Mouse (Mus musculus) thymus, postnatal 0 days (tissue): ENCODE data around the gene Trio. TPM values are rescaled to one million over a fixed set of nuclear protein-coding genes. Genes with fewer than 3 reads are reported as not detected.

Experiments used
- DNase-seq: peaks from one replicate; pipeline ENCODE4 v3.0.0-alpha.2; 2015; ENCODE audit warnings: low spot score
- polyA plus RNA-seq: library from polyadenylated mRNA; unstranded; fragments of >200 nt; fragmentation: Nextera tagmentation; extraction: Ambion mirVana; gene quantifications from 2 replicates; pipeline ENCODE4 v1.2.1, GENCODE M21; 2015

Trio gene
- polyA plus RNA-seq, 1 experiment from 2014 or later: 8.0 TPM

DNA sequence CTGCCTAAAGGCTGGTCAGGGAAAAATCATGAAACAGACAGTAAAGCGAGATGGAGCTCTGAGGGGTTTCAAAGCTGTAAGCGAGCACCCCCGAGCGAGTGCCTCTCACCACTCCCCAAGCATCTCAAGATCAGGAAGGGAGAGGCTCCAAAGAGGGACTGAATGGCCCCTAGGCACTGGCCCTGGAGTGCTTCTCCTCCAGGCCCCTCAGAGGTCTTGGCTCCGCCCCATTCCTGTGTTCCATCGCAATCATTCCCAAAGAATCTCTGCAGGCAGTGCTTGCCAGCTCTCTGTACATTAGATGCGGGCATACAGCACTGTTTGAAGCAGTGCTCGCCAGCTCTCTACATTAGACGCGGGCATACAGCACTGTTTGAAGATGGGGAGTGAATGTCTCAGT lies 219.4 kb downstream of the Trio start:
- no peak for DNase-seq

DNA sequence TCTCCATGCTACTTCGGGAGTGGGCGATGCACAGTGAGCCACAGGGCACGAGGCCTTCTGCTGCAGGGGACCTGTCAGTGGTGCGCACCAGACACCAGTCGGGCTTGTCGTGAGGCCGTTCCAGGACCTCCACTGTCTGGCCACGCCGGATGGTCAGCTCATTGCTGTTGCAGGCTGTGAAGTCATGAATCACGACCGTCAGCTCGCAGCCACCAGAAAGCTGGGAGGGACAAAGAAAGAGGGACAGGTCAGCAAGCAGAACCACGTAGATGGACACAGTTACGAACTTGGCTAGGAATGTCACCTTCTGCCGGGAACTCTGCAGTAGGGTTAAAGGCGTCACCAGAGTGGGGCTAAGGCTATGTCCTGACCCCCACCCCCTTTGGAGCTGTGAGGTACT lies 220.0 kb downstream of the Trio start:
- no peak for DNase-seq

DNA sequence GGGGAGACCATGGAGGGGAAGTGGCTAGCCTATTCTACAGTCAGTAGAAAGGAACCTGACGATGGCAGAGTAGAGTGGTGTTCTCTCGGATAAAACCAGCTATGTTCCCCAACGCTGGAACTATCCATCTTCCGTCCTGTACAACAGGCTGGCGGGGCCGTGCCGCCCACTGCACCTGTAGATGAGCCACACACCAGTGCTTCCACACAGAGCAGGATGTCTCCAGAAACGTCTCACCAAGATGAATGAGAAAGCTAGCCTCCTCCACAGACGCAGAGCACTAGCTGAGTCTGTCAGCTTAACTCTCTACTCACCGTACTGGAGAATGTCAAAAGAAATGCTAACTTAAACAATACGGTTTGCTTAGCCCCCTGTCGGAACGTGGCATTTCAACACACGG lies 221.2 kb downstream of the Trio start:
- no peak for DNase-seq

DNA sequence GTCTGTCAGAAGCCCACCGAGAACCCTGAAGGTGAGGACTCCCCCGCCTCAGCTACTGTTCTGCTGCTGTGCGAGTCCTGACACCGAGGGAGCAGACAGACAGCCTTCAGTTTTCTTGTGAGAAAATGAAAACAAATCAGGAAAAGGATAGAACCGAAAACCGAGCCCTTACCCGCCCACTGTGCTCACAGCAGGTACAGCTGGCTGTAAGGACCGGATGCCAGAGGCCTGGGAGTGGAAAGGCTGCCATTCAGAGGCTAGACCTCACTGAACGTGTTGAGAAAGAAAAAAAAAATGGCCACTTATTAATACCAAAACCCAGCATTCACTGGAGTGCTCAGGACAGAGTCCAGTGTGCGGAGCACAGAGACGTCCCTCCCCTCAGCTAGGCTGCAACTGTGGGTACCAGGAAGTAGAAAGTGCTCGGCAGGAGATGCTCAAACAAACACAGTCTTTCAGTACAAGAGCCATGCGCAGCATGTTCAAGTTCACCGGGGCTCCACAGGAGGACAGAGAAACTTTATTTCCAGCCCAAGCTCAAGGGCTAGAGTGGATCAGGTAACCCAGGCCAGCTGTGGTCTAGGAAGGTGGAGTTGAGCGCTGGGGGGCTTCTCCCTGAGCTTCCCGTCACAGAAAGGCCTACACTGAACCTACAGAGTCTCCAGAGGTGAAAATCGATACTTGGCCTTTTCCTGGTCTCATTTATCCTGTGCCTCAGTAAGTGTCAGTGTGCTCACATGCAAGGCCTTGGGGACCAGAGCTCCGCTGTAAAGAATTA lies 221.9 kb downstream of the Trio start:
- DNase-seq: no peak

DNA sequence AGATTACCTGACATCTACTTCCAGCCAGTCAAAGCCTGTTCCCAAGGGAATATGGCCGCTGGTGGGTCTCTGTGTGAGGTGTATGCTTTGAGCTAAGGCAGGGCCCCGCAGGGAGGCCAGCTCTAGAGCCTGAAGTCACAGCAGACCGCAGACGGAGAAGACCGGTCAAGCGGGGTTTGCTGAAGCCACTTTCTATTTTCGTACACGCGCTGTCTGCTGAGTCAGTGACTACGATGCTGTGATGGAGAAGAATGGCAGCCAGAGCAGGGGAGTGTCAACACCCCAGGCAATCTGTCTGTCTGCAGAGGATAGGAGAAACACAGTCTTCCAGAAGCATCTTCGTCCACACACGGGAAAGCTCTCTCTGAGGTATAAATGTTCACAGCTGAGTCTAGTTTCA lies 223.4 kb downstream of the Trio start:
- no peak for DNase-seq

DNA sequence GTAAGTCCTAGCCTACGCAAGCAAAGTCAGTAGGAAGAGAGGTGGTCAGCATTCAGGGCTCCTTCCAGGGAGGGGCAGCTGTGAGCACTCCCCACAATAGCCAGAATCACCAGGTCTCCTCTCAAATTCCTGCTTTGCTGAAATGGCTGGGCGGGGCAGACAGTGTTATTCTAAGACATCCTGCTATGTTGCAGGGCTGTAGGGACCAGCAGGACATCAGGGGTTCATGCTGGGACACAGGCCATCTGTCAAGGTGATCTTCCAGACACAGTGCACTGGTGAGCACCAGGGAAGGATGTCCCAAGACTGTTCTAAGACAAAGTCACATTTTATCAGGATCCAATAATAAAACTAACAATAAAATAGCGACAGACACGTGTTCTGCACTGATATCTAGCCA lies 224.5 kb downstream of the Trio start:
- DNase-seq: no peak

DNA sequence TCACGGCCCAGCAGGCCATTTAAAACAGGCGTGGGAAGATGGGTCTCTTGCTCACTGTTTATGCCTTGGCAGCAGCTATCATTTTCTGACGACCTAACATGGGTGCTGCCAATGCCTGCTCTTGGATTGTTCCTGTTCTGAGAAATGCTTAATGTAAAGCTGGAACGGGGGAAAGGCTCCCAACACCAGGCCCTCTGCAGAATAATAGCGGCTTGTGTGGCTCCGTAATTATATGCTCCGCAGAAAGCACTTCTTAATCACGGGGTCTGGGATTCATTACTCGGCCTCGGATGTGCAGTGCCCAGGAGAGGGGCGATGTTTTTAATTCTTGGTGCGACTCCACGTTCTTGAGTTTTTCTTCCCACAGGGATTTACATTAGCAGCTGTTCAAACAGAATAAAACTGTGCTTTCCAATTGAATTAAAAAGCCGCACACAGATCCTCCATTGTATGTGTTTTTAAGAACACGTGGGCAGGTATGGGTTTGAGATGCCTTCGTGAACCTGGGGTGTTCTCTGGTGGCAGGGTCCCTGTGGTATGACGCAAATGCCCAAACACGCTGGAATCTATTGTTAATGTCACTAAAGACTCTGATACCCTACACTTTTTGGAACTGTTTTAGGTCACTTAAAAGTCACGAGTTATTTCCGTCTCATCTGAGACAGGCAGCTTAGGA lies 228.0 kb downstream of the Trio start:
- no peak for DNase-seq

DNA sequence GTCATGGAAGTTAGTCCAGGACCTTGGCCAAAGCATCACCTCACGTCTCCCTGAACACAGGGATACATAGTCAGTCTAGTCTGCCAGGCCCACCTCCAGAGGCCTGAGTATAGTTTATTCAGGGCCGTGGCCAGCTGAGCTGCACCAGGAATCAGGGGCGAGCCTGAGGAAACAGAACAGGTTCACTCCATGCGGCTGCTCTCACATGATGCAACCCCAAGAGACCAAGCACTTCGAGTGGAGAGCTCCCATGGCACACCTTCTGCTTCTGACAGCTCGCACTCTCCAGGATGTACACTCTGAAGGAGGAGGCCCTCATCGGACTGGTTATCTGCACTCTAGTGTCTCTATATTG lies 228.8 kb downstream of the Trio start:
- no peak for DNase-seq

DNA sequence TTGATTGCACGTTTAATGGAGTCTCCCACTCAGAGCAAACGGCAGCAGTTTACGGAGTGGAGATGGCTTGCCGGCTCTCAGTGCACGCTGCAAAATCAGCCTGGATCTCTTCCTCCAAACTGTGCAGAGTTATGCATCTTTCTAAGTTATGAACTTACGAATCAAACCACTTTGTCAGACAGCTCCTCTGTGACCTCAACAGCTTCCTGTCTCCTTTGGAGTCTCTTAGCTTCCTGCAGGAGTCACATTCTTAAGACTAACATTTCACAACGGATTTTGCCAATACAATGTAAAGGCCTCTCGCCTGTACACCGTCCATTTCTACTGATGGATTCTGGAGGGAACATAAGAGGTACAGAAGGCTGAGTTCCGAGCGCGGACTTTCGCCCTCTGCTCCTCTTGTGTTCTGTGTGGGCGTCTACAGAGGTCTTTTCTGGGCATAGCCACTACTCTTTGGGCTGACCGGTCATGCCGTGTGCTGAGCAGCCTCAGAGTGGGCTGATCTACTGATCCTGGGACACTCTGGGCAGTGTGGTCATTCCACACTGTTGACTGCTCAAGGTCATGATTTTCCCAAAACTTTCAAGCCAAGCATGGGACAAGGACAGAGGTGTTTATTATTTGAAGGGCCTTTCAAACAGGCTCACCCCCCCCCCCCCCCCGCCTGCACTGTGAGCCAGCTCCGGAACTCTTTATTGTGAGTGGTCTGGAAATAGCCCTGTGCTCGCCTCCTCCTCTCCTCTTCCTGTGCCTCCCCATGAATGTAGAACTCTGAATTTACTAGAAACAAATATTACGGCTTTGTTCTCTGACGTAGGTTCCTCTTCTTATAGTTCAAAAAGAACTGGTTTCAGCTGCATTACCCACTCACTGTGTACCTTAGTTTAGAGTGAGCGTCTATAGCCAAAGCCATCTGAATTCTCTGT lies 229.4 kb downstream of the Trio start:
- DNase-seq: peak; percentile 62

DNA sequence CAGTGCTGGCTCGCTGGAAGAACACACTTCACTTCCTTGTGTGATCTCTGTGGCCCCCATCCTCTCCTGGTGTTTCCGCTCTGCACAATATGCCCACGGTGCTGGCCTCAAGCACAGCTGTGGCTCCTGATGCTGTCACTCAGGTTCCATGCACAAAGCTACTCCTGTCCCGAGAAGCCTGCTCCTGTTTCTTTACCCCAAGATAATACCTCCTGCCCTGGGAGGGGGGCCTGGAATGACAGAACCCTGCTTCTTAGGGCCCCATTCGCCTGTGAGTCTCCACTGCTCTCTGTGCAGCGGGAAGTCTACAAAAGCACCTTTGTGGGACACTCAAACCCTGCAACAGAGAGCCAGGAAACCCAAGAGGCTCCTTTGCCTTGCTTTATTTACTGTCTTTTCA lies 232.4 kb downstream of the Trio start:
- DNase-seq: no peak

DNA sequence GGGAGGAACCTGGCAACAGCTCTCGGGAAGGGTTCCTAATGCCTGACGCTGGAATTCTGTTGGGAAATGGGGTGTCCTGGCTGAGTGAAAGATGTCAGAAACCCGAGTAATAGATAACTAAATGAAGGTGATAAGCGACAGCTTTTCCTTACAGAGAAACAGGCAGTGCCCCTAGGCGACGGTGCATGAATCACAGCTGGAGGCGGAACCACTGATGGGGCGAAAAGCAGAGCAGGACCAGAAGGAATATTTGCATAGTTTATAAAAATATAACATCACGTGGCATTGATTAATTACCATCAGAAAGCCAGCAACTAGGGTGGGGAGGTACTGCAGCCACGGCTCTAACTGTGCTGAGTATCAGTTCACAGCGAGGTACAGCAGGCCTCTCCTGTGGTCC lies 233.2 kb downstream of the Trio start:
- no peak for DNase-seq

DNA sequence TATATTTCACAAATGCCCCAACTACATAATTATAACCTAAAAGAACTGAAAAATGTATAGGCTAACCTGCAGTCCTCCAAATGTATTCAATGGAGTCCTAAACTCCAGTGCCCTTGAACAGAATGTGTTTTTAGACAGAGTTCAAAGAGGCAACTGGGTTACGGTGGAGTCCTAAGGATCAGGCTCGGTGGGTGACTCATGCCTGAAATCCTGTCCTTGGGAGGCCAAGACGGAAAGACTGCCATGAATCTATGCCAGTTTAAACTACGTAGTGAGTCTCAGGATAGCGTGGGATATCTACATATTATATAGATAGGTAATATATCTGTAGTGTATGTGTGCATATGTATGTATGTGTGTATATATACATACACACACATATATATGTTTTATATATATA lies 234.5 kb downstream of the Trio start:
- no peak for DNase-seq

DNA sequence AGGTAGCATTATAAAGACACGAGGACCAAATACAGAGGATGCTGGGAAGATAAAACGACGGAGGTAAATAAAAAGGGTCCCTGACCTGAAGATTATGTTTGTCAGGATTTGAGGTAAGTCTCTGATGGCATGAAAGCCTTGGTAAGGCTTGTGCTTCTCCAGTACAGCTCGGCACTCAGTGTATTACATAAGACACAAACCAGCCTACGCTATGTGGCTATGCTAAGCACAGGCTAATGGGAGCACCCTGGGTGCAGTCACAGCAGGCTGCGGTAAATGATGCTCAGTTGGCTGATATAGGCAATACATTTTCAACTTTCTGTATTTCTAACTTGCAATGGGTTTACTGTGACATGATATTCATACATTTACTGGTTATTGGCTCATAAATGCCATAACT lies 234.9 kb downstream of the Trio start:
- no peak for DNase-seq

DNA sequence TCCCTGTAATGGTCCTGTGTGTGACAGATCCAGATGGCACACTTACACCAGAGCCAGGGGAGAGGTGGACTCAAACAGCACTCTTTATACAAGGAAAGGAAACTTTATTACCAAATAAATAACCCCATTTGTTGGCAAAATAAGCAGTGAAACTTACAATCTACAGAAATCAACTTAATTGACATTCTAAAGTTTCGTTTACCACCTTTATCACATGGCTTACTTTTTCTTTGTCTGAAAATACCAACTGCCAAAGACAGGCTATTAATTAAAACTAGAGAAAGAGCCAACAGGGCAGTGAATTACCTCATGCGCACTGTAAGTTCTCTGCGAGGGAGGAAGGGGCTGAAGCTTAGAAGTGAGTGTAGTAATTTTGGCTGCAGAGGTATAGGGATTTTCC lies 236.3 kb downstream of the Trio start:
- no peak for DNase-seq

DNA sequence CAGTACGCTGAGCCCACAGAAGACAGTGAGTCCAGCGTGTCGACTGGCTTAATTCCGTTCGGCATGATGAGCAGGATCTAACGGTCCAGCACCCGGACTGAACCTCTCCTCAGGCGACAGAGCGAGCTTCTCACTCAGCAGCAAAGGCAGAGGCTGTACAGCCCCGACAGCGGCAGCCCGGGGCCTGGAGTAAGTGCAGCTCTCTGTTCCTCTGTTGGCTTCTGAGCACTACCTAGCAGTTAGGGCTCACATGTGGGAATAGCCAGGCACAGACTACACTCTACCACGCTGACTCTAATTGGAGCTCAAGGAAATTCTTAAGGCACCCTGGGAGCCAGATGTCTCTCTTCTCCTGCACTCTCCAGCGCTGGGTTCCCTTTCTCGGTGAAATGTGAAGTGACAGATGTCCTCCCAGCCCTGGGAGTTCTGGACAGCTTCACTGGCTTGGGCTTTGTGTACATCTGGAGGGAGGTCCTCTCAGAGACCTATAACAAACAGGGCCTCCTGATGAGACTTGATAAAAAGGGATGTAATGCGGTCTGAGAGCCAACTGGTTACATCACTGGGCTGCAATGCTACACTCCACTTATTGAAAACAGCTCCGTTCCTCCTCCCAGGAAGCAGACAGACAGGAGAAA lies 237.4 kb downstream of the Trio start:
- DNase-seq: no peak

DNA sequence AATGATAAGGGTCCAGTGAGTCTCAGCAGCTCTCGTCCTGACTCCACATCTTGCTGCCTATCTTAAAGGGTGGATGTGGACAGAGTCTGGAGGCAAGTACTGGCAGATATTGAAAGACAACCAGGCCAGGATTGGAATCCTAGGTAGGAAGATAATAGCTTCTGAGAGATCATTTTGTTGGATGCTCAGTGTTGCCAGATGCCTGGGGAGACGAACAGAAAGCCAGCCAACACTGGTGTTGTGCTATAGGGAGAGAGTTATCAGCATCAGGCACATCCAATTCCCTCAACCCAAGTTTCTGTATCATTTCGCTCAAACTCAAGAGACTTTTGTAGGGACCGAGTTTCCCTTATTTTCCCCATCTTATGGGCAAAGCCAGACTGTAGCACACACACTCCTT lies 238.5 kb downstream of the Trio start:
- DNase-seq: no peak

DNA sequence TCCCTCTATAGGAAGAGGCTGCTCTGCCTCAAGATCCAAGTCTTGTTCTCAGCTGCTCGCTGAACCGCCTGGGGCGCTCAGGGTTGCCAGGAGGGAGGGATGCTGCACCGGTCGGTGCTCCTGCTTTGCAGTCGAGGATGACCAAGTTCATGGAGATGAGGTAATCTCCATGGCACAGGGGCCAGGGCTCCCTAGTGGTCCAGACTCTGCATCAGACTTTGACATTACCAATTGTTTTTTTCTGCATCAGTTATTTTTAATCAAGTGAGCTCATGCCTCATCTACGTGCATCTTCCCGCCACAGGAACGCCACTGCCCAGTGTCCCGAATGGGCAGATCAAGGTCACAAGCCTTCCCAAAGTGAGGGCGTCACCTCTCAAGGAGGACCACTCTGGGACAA lies 239.2 kb downstream of the Trio start:
- no peak for DNase-seq

DNA sequence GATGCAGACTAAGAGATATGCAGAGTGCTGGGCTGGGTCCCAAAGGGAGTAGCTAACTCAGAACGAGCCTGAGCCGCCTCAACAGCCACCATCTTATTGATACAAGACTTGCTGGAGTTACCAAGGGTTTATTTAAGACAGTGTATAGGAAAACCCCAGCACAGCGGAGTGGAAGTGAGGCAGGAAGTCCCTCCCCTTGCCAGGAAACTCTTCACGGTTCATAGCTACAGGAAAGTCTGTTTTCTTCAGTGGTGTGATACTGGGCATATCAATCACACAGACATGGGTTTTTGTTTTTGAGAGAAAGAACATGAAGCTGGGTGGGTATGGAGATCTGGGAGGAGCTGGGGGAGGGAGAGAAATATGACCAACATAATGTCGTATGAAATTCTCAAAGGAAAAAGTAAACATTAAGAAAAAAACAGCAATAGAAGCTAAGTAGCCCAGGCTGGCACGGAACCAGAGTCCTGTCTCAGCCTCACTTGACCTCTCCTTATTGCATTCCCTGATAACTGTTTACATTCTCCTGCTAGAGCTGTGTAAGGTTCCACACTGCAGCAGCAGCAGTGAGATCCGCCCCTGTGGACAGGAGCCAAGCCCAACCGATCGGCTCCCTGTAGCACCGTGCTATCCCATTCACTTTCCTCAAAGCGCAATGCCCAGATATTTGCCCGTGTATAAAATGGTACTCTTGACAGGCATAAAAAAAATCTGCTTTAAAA lies 240.2 kb downstream of the Trio start:
- peak; percentile 22 for DNase-seq

DNA sequence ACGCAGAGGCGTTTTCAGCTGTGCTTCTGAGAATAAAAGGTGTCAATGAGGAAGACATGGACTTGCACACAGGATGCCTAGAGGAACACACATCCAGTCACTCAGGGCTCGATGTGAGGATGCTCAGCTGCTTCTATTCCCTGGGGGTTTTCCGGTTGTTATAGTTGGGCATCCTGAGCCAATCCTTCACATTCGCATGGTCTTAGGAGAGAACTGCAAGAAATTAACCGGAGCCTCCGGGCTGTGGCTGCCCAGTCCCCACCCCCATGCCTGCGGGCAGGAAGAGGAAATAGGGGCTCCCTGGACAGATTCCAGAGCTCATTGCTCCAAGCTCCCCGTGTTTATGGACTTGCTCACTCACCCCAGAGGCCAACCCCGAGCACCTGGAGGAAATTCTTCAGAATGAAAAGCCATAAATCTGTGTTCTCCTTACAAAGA lies 241.5 kb downstream of the Trio start:
- no peak for DNase-seq

DNA sequence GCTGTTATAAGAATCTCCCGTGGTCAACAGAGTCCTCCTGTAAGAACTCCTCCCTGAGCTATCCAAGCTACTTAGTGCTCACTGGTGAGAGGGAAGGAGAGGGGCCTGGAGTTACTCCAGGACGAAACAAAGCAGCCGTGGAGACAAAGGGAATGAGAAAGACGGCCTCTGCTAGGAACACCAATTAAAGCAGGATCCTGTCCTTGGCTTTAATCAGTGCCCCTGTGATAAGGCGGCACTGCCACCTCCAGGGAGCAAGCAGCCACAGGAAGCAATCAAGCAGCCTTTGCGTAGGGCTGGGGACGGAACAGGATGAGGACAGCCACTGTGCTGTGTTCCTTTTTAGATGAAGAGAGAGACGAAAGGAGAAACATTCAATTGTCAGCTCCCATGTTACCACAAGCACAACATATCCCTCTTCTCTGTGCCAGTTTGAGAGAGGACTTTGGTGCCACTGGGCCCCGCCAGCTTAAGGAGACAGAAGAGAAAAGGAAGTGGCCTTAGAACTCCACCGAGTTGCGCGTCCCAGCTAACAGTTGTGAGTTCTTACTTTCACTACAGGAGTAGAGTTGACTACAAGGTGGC lies 242.0 kb downstream of the Trio start:
- peak; percentile 61 for DNase-seq

DNA sequence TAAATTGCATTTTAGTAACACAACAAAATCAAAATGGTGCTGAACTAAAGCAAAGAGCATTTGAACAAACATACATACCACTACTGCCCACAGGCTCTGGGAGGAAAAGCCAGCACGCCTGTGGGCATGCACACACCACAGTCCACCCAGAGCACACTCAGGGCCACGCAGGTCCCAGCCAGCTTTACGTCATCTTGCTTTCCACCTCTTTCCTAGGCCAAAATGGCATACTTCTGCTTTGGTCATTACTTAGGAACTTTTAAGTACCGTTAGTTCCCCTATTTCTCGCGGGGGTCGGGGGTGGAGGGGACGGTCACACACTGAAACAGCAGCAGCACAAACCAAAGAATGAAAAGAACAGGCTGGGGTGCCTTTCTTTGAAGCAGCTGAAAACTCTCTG lies 242.6 kb downstream of the Trio start:
- DNase-seq: no peak
